Mouse (Mus musculus) lung, postnatal 0 days (tissue): Measurements from ENCODE around the gene Acaa1b. TPM values are rescaled to one million over a fixed set of nuclear protein-coding genes. Genes with fewer than 3 reads are reported as not detected.
A peak's percentile ranks its signal among the peaks of the same experiment; 100 is the strongest.

Experiments
- ATAC-seq: fragments of 200-750 bp; cut with Nextera tagmentation; 2 replicates; pipeline ENCODE4 v1.8.0; 2017; ENCODE audit warnings: moderate library complexity
- DNase-seq: peaks from one replicate; pipeline ENCODE4 v3.0.0-alpha.2; 2016; ENCODE audit warnings: low spot score
- H3K27ac ChIP-seq: fragments of 300-500 bp; sonication (generic); 2 replicates; pipeline ENCODE4 v1.5.1; 2014; ENCODE audit warnings: antibody characterized with exemption, mild to moderate bottlenecking, low read length, mixed read lengths
- H3K27me3 ChIP-seq: fragments of 300-500 bp; sonication (generic); replicated peaks from 2 replicates; pipeline ENCODE4 v1.6.1; 2014; ENCODE audit warnings: low read length, mixed read lengths; ENCODE audit not compliant: insufficient read depth
- H3K36me3 ChIP-seq: fragments of 300-500 bp; sonication (generic); 2 replicates; pipeline ENCODE4 v1.6.1; 2014; ENCODE audit warnings: low read length, mixed read lengths; ENCODE audit not compliant: insufficient read depth
- H3K4me1 ChIP-seq: fragments of 300-500 bp; sonication (generic); 2 replicates; pipeline ENCODE4 v1.6.1; 2014; ENCODE audit warnings: antibody characterized with exemption, low read depth, low read length, mixed read lengths; ENCODE audit not compliant: insufficient read depth
- H3K4me2 ChIP-seq: fragments of 300-500 bp; sonication (generic); replicated peaks from 2 replicates; pipeline ENCODE4 v1.6.1; 2014; ENCODE audit warnings: low read depth, mild to moderate bottlenecking, low read length, moderate library complexity, mixed read lengths
- H3K4me3 ChIP-seq: fragments of 300-500 bp; sonication (generic); 2 replicates; pipeline ENCODE4 v1.5.1; 2014; ENCODE audit warnings: low read depth, low read length
- H3K9ac ChIP-seq: fragments of 300-500 bp; sonication (generic); replicated peaks from 2 replicates; pipeline ENCODE4 v1.6.1; 2014; ENCODE audit warnings: low read depth, mild to moderate bottlenecking
- H3K9me3 ChIP-seq: fragments of 300-500 bp; sonication (generic); 2 replicates; pipeline ENCODE4 v1.6.1; 2016; ENCODE audit warnings: low read length, mixed read lengths
- CTCF ChIP-seq: IDR thresholded peaks from 2 replicates; pipeline ENCODE4 v1.5.1; 2016; ENCODE audit warnings: antibody characterized with exemption, mild to moderate bottlenecking
- EP300 ChIP-seq: IDR thresholded peaks from 2 replicates; pipeline ENCODE4 v1.6.1; 2016; ENCODE audit warnings: antibody characterized with exemption, mild to moderate bottlenecking, control low read depth
- WGBS: fragments of 180-500 bp; shearing (Covaris S2); extraction: QIAGEN DNeasy Blood & Tissue Kit; methylation state at CpG from one replicate; pipeline ENCODE4 v1.1.7; 2014; 5-methylcytosine and 5-hydroxymethylcytosine counted together
- polyA plus RNA-seq: library from polyadenylated mRNA; unstranded; fragments of >200 nt; fragmentation: Nextera tagmentation; extraction: Ambion mirVana; gene quantifications from 2 replicates; pipeline ENCODE4 v1.2.1, GENCODE M21; 2015

Gene Acaa1b
- polyA plus RNA-seq, 1 experiment from 2014 or later: 7.0 TPM

DNA sequence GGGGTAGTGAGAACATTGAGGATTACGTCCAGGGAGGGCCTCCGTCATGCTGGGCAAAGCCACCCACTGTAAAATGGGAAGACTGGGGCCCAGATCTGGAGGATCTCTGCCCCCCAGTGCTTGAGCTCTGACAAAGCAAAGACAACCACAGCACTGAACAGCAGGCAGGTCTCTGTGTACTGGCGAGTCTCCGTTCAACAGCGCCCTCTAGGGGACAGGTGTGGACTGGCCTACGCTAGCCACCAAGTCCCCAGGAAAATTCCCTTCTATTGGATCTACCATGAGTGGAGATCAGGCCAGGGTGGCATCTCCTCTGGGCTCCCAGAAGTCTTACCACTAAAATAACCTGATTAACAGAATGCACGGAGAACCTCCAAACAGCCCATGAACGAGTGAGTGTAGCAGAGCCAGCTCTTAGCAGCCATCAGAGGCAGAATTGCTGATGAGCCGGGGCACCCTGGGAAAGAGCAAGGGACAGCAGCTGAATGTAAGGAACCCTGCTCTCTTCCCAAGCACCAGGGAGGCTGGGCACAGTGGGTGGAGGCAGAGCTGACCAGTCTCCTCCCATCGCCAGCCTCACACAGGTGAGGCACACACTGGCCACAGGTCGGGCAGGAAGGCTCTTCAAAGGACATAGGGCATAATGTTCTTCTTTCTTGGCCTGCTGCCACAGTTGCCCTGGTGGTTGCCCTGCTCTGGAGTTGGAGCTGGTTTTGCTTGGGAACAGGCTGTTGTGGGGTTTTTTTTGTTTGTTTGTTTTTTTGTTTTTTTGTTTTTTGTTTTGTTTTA is 35.5 kb upstream of the Acaa1b start:
- H3K27ac ChIP-seq: no peak overlapping the region
- TF ChIP-seq EP300 (no peak), CTCF (peak; percentile 75)
- H3K9ac ChIP-seq: no peak overlapping the region
- peak; percentile 49 for DNase-seq
- no peaks in the 10 kb centered on the region for H3K27me3 ChIP-seq
- no peaks in the 10 kb centered on the region for H3K4me1 ChIP-seq
- H3K4me2 ChIP-seq: no peak overlapping the region
- WGBS: 30% methylated on average over 11 of the region's 11 CpGs
- no peaks in the 10 kb centered on the region for H3K36me3 ChIP-seq
- H3K9me3 ChIP-seq: no peaks in the 10 kb centered on the region
- no peak overlapping the region for H3K4me3 ChIP-seq
- ATAC-seq: no peak; the same call in 1 of the 2 replicates

DNA sequence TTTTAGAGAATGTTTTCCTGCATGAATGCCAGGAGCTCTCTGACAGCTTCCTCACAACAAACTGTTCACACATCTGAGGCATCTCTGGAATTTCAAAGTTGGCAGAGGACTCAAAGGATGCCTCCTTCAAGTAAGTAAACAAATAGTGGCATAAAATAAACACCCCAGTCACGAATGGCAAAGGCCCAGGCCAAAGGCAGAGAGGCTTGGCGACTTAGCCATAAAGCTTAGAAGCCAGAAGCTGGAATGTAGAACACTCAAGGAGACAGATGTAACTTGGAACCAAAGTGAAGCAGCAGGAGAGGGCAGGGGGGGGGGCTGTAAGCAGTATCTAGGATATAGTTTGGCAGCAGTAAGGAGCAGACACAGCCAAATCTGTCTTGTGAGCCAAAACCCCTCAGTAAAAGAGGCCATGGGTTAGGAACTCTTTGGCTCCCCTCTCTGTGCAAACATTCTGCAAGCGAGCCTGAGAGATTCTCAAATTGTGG is 24.4 kb upstream of the Acaa1b start:
- Histone ChIP-seq H3K27ac (no peak overlapping the region), H3K36me3 (no peaks in the 10 kb centered on the region), H3K27me3 (no peaks in the 10 kb centered on the region), H3K4me1 (no peaks in the 10 kb centered on the region; the same call in 1 of the 2 replicates), H3K4me2 (no peak overlapping the region), H3K9me3 (no peaks in the 10 kb centered on the region), H3K9ac (no peak overlapping the region), H3K4me3 (no peak overlapping the region)
- TF ChIP-seq CTCF: no peak
- peak; percentile 44 for TF ChIP-seq EP300
- DNase-seq (peak; percentile 70), ATAC-seq (peak; percentile 72)
- WGBS: 9% methylated on average over 3 of the region's 3 CpGs

DNA sequence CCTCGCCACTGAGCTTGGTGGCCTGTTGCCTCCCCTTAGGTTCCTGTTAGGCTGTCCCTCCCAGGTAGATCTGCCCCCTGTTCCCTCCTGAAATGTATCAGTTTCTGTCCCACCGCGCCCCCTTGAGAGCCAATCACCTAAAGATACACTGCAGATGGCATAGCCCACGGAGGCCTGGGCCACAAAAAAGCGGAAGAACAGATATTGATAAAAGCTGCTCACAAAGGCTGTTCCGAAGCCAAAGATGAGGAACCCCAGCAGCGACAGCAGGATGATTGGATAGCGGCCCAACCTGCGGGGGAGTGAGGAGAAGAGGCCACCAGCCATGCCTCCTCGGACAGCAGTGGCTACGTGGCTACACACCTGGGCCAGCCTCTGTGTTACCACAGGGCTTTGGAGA is 22.4 kb upstream of the Acaa1b start:
- WGBS: 82% methylated on average over 11 of the region's 11 CpGs
- no peak overlapping the region for H3K27ac ChIP-seq

DNA sequence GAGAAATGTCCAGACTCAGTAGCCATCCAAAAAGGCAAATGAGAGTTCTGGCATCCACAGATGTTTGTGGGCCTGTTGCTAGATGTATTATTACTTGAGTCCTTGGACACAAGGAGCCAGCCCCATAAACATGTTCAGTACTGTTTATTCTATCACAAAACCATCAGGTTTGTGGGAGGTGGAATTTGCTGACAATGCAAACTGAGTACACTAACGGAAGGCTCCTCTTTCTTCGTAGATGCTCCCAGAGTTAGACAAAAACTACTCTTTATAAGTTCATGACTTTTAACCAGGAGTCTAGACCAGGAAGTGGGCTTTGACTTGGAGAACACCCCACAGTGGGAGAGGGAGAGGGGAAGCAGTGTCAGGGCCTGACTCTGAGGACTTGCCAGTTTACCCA is 10.7 kb upstream of the Acaa1b start:
- Histone ChIP-seq H3K27me3 (no peaks in the 10 kb centered on the region), H3K4me1 (no peaks in the 10 kb centered on the region), H3K27ac (no peak overlapping the region), H3K9me3 (no peaks in the 10 kb centered on the region), H3K4me2 (no peak overlapping the region), H3K36me3 (no peaks in the 10 kb centered on the region), H3K4me3 (no peak overlapping the region), H3K9ac (no peak overlapping the region)
- no peak for ATAC-seq
- DNase-seq: no peak
- TF ChIP-seq CTCF: no peak
- no peak for TF ChIP-seq EP300
- 87% methylated on average over 2 of the region's 2 CpGs for WGBS

More for the DNA sequence above, 22.4 kb upstream of the Acaa1b start:
- H3K27me3 ChIP-seq: no peaks in the 10 kb centered on the region
- no peak overlapping the region for H3K9ac ChIP-seq
- TF ChIP-seq EP300 (no peak), CTCF (no peak)
- DNase-seq: no peak
- no peaks in the 10 kb centered on the region for H3K9me3 ChIP-seq
- no peaks in the 10 kb centered on the region for H3K36me3 ChIP-seq
- H3K4me2 ChIP-seq: no peak overlapping the region
- no peak overlapping the region for H3K4me3 ChIP-seq
- no peak for ATAC-seq
- H3K4me1 ChIP-seq: no peaks in the 10 kb centered on the region; the same call in 1 of the 2 replicates

DNA sequence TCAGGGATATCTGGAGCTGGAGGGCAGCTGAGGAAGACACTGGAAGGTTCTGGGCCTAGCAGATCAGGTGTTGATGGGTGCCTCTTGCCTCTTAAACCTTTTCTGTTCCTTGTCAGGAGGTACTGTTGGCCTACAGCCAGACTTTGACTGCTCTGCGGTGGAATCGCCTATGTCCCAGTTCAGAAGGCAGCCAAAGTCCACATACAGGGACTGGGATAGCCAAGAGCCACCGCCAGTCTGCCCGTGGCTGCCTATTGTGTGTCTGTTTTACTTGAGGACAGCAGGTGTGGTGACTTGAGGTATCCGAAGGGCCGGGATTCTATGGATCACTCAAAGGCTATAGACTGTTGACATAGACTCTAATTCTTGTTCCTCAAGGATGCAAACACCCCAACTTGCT is 8.7 kb upstream of the Acaa1b start:
- no peak overlapping the region for H3K9ac ChIP-seq
- 85% methylated on average over 6 of the region's 6 CpGs for WGBS
- H3K27ac ChIP-seq: no peak overlapping the region
- no peak overlapping the region for H3K4me3 ChIP-seq
- H3K4me2 ChIP-seq: no peak overlapping the region
- no peaks in the 10 kb centered on the region for H3K4me1 ChIP-seq
- TF ChIP-seq EP300: no peak
- no peak for TF ChIP-seq CTCF
- ATAC-seq (no peak), DNase-seq (no peak)
- no peaks in the 10 kb centered on the region for H3K36me3 ChIP-seq
- H3K9me3 ChIP-seq: no peaks in the 10 kb centered on the region
- no peaks in the 10 kb centered on the region for H3K27me3 ChIP-seq

DNA sequence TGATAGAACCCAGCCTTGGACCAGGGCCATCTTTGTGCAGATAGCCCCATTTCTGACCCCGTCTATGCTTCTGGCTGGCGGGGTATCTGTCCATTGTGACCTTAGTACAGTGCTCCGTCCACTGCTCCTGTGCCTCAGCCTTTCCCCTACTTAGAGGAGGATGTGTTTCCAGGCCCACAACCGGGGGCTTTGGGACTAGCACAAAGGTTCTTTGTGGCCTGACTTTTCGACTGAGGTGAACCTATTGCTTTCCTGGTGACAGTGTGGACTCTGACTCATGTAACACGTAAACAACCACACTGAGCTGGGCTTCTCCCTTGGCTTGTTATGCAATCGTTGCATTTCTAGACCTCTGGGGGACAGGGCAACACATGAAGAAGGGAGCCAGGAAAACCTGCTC is 7.8 kb upstream of the Acaa1b start:
- no peak overlapping the region for H3K27ac ChIP-seq
- no peak overlapping the region for H3K9ac ChIP-seq
- no peaks in the 10 kb centered on the region for H3K27me3 ChIP-seq
- H3K4me2 ChIP-seq: no peak overlapping the region
- no peaks in the 10 kb centered on the region for H3K36me3 ChIP-seq
- WGBS: 83% methylated on average over 7 of the region's 7 CpGs
- H3K9me3 ChIP-seq: no peaks in the 10 kb centered on the region
- ATAC-seq (no peak), DNase-seq (no peak)
- TF ChIP-seq CTCF (no peak), EP300 (no peak)
- H3K4me1 ChIP-seq: no peaks in the 10 kb centered on the region
- no peak overlapping the region for H3K4me3 ChIP-seq
